Mouse (Mus musculus) small intestine, adult 10 weeks (tissue): Measurements from ENCODE around the gene Micall1. TPM values are rescaled to one million over a fixed set of nuclear protein-coding genes. Genes with fewer than 3 reads are reported as not detected.

Experiments used
- polyA plus RNA-seq: library from polyadenylated mRNA; stranded (reverse); fragments of 350-450 nt; fragmentation: Illumina TruSeq; extraction: RNeasy Lipid Tissue Mini Kit (QIAGEN cat#74804); gene quantifications from one replicate; pipeline ENCODE4 v1.2.3, GENCODE M21; 2014; ENCODE audit warnings: low replicate concordance

Micall1 gene
- 7.6 TPM for polyA plus RNA-seq

DNA sequence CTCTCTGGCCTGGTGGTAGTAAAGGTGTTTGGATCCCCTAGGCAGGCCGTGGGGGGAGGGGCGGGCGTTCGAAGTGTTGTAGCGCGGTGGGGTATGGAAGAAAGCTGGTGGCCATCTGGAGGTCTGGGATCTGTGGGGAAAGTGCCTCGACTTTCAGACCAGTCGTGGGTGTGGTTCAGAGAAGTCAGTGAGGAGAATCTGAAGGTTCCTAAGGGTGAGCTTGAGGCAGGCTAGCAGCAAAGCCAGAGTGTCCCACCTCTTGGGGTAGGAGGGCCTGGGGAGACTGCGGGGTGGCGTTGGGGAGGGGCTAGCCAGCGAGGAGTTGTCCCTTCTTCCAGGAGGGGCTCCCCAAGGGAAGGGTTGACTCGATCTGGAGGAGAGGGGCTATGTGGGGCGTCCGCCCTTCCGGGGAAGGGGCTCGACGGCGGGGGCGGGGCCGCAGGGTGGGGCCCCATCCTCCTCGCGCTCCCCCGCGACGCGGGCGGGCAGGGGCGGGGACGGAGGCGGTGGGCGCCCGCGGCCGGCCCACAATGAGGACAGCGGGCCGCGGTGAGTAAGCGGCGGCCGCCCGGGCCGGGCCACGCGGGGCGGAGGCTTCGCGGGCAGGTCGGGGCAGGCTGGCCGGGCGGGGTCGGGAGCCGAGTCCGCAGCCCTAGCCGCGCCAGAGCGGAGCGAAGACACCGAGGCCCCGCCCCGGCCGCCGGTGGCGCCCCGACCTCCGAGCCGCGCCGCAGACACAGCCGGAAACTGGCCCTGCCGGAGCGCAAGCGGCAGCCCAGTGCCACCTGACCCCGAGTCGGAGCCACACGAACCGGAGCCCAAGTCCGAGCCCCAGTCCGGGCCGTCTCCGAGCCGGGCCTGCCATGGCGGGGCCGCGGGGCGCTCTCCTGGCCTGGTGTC, at the start of gene Micall1:
TSS of gene Micall1 (plus strand) at position 478 of the 900 bp plus-strand sequence.

DNA sequence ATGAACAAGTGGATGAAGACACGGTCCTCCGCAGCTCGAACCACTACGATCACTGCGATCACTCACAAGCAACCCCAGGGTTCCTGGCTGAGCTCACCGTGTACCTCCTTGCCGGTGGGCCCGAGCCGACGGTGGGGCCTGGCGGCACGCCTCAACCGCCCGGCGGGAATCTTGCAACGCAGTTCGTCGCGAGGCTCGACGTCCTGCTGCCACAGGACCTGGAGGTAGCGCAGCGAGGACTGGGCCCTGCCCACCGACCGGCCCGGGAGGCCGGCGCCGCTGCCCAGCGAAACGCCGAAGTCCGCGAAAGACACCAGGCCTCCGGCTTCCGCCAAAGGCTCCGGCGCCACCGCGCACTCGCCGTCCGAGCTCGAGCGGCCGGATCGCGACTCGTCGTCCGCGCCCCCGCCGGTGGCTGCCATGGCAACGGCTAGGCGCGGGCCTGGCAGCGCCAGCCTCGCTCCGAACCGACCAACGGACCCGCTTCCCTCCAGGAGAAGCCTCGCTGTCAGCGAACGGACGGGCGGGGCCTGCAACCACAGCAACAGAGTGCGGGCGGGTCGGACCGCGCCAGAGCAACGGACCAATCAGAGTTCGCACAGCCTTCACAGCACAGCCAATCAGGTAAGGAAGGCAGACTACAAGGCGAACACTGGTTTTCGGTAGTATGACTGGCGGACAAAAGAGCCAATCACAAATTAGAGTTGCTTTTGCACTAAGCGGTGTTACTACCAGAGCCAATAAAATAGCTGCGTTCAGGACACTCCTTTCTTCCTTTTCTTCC, 46.1 kb upstream of the Micall1 start, which contains the start of gene Ankrd54:
TSS of gene Ankrd54 (minus strand) at position 518 of the 784 bp plus-strand sequence.

DNA sequence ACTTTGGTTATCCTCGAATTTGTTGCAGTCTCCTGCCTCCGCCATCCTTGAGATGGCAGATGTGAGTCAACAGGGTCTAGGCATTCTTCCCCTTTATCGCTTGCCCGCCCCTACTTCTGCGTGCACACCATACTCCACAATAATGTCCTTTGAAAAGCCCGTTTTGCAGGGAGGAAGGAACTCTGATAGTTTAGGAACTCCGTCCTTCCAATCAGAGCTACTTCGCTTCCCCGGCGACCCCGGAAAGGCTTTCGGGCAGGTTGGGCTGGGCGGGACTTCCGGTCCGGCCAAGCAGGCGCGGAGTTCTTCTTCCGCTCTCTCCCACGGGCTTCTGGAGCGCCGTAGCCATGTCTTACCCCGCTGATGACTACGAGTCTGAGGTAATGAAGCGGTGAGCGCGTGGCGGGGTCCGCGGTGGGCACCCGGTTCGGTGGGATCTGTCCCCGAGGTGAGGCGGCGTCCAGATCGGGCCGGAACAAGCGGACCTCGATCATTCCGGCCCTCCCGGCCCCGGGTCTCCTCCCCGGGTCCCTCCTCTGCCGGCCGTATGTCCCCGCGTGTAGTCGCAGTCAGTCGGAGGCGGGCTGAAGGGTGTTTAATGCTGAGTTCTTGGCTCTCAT, 33.7 kb upstream of the Micall1 start, which contains the start of gene Eif3l:
TSS of gene Eif3l (plus strand) at position 267 of the 620 bp plus-strand sequence.

DNA sequence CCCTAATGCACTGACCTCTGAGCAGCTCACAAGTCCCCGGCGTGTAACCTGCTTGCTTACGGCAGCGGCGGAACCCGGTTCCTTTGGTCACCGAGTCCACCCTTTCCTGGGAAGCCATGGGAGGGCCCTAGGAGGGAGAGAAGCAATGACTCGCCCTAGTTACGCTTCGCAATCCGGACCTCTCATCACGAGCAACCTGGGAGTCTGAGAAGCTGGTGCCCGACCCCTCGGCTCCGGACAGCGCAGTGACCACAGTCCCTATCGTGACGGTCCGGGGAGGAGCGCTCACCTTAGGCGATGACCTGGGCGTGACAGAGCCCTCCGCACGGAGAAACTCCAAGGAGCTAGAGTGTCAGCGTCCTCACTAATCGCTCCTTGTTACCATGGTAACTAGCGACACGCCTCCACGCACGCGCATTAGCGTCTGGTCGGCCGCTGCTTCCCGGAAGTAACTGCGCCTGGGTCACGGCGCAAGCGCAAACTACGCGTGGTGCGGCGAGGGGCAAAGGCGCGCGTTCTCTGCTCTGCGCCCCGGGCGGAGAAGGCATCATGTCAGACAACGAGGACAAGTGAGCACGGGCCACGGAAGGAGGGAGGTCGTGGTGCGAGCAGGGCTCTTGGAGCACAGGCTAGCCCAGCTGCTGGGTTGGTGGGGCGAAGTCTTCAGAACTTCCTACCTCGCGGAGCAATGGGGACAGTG, 32.3 kb downstream of the Micall1 start, which contains the start of the genes Polr2f and 1700088E04Rik:
TSS of gene Polr2f (plus strand) at position 144 of the 700 bp plus-strand sequence.
TSS of gene 1700088E04Rik (minus strand) at position 388 of the 700 bp plus-strand sequence.

DNA sequence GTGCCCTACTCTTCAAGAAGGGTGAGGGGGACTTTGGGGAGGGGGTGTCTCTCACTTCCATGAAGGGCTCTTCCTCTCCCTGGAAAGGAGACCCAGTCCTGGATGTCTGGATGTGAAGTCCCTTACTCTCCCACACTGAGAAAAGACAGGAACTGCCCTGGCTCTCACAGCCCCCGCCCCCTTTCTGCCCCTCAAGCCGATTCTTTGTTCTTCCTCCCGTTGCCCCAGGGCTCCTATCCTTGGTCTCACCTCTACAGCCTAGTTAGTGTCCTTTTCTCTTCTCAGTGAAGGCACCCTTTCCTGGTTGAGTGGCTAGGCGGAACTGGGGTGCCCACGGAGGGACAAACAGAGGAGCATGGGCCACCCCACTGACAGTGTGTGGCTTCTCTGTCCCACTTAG, 56.4 kb downstream of the Micall1 start, which contains the start of gene Sox10:
TSS of gene Sox10 (minus strand) at position 101 of the 400 bp plus-strand sequence.

Other genes with a start within 250 kb of the Micall1 start
- gene Gga1, start 231.7 kb upstream of the Micall1 start, polyA plus RNA-seq: not detected
- not detected for gene Gm49510, start 209.2 kb upstream of the Micall1 start, polyA plus RNA-seq
- gene Sh3bp1, start 209.1 kb upstream of the Micall1 start, polyA plus RNA-seq: 1.9 TPM
- 0.22 TPM for gene Pdxp, start 195.0 kb upstream of the Micall1 start, polyA plus RNA-seq
- gene Lgals1, start 182.2 kb upstream of the Micall1 start, polyA plus RNA-seq: not detected
- 1.3 TPM for gene Nol12, start 174.0 kb upstream of the Micall1 start, polyA plus RNA-seq
- gene Triobp, start 161.2 kb upstream of the Micall1 start, polyA plus RNA-seq: 1.0 TPM
- 171 TPM for gene H1f0, start 80.4 kb upstream of the Micall1 start, polyA plus RNA-seq
- gene Galr3, start 67.0 kb upstream of the Micall1 start, polyA plus RNA-seq: not detected
- 1.9 TPM for gene Ankrd54, start 46.0 kb upstream of the Micall1 start, polyA plus RNA-seq
- 47.0 TPM for gene Eif3l, start 33.7 kb upstream of the Micall1 start, polyA plus RNA-seq
- gene Polr2f, start 32.1 kb downstream of the Micall1 start, polyA plus RNA-seq: not detected
- not detected for gene 1700088E04Rik, start 32.4 kb downstream of the Micall1 start, polyA plus RNA-seq
- gene Sox10, start 56.3 kb downstream of the Micall1 start, polyA plus RNA-seq: not detected
- 9.0 TPM for gene Pick1, start 120.3 kb downstream of the Micall1 start, polyA plus RNA-seq
- gene Gm49486, start 120.5 kb downstream of the Micall1 start, polyA plus RNA-seq: 0.48 TPM
- gene Slc16a8, start 145.9 kb downstream of the Micall1 start, polyA plus RNA-seq: not detected
- 15.6 TPM for gene Baiap2l2, start 176.6 kb downstream of the Micall1 start, polyA plus RNA-seq
- 0.22 TPM for gene Pla2g6, start 219.5 kb downstream of the Micall1 start, polyA plus RNA-seq
- 1.4 TPM for gene Maff, start 237.7 kb downstream of the Micall1 start, polyA plus RNA-seq